Mouse (Mus musculus) lung, embryonic 15.5 days (tissue): ENCODE measurements at regions not wholly inside any gene's neighbourhood (a gene's known extent, or its start where the extent isn't known, plus 50 kb on each side); places are given as distances from the start of the nearest gene placed in this dataset.

ENCODE experiments used
- ATAC-seq: fragments of 200-750 bp; cut with Nextera tagmentation; 2 replicates; pipeline ENCODE4 v1.8.0; 2017; ENCODE audit warnings: moderate number of reproducible peaks, borderline replicate concordance; ENCODE audit not compliant: low FRiP score, low TSS enrichment; ENCODE audit errors: extremely low read depth
- H3K27ac ChIP-seq: fragments of 300-500 bp; sonication (generic); 2 replicates; pipeline ENCODE4 v1.5.1; 2015; ENCODE audit warnings: moderate library complexity, mild to moderate bottlenecking, inconsistent platforms
- H3K27me3 ChIP-seq: fragments of 300-500 bp; sonication (generic); 2 replicates; pipeline ENCODE4 v1.6.1; 2015; ENCODE audit warnings: inconsistent platforms
- H3K36me3 ChIP-seq: fragments of 300-500 bp; sonication (generic); 2 replicates; pipeline ENCODE4 v1.6.1; 2015; ENCODE audit warnings: inconsistent platforms
- H3K4me1 ChIP-seq: fragments of 300-500 bp; sonication (generic); 2 replicates; pipeline ENCODE4 v1.6.1; 2015; ENCODE audit warnings: inconsistent platforms
- H3K4me2 ChIP-seq: fragments of 300-500 bp; sonication (generic); 2 replicates; pipeline ENCODE4 v1.6.1; 2015; ENCODE audit warnings: inconsistent platforms, mild to moderate bottlenecking, moderate library complexity
- H3K4me3 ChIP-seq: fragments of 300-500 bp; sonication (generic); 2 replicates; pipeline ENCODE4 v1.5.1; 2015; ENCODE audit warnings: mild to moderate bottlenecking, inconsistent platforms
- H3K9ac ChIP-seq: fragments of 300-500 bp; sonication (generic); 2 replicates; pipeline ENCODE4 v1.6.1; 2015; ENCODE audit warnings: inconsistent platforms
- H3K9me3 ChIP-seq: fragments of 300-500 bp; sonication (generic); 2 replicates; pipeline ENCODE4 v1.6.1; 2016; ENCODE audit warnings: inconsistent platforms
- WGBS: fragments of 180-500 bp; shearing (Covaris S2); methylation state at CpG from one replicate; pipeline ENCODE4 v1.1.7; 2015; 5-methylcytosine and 5-hydroxymethylcytosine counted together

DNA sequence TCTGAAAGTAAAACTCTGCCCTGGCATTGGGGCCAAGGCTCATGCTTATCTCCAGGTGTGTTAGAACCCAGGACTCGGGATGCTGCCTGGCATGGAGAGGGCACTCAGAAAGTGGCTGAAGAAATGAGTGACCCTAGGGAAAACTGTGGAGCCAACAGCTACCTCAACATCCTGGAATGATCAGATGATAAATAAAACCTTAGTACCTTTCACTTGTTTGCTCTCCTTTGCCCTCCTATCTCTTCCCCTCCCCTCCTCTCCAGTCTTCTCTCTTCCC, 240.9 kb upstream of the Xylt1 start:
- peaks cover 9% of the 10 kb centered on the region; the same call in 1 of the 2 replicates for H3K4me1 ChIP-seq
- no peak overlapping the region for H3K4me2 ChIP-seq
- no peaks in the 10 kb centered on the region for H3K9me3 ChIP-seq
- WGBS: 30% methylated on average over 1 of the region's 1 CpGs
- H3K27ac ChIP-seq: no peak overlapping the region
- no peak for ATAC-seq
- H3K27me3 ChIP-seq: no peaks in the 10 kb centered on the region
- no peaks in the 10 kb centered on the region for H3K36me3 ChIP-seq
- H3K9ac ChIP-seq: no peak overlapping the region
- no peak overlapping the region for H3K4me3 ChIP-seq

- Histone ChIP-seq H3K4me3 (no peak overlapping the region), H3K9me3 (no peaks in the 10 kb centered on the region), H3K36me3 (no peaks in the 10 kb centered on the region), H3K9ac (no peak overlapping the region), H3K27me3 (no peaks in the 10 kb centered on the region), H3K4me1 (no peaks in the 10 kb centered on the region), H3K4me2 (no peak overlapping the region), H3K27ac (no peak overlapping the region)
- WGBS: 83% methylated on average over 7 of the region's 7 CpGs
- no peak for ATAC-seq
Measured at GRCm38 (mm10) chr7:117146809-117147208, 234.0 kb upstream of the Xylt1 start.

- Histone ChIP-seq H3K4me2 (no peak overlapping the region), H3K4me1 (no peaks in the 10 kb centered on the region), H3K27me3 (no peaks in the 10 kb centered on the region), H3K9ac (no peak overlapping the region), H3K4me3 (no peak overlapping the region), H3K9me3 (no peaks in the 10 kb centered on the region), H3K27ac (no peak overlapping the region), H3K36me3 (no peaks in the 10 kb centered on the region)
- 54% methylated on average over 8 of the region's 8 CpGs for WGBS
- no peak for ATAC-seq
Measured at GRCm38 (mm10) chr7:117150355-117150754, 230.4 kb upstream of the Xylt1 start.

GRCm38 (mm10) chr7:117153826-117154550, 226.8 kb upstream of the Xylt1 start:
- Histone ChIP-seq H3K9ac (no peak overlapping the region), H3K4me1 (no peaks in the 10 kb centered on the region), H3K9me3 (no peaks in the 10 kb centered on the region), H3K27ac (no peak overlapping the region), H3K4me3 (no peak overlapping the region), H3K36me3 (no peaks in the 10 kb centered on the region), H3K4me2 (no peak overlapping the region), H3K27me3 (no peaks in the 10 kb centered on the region)
- 57% methylated on average over 5 of the region's 5 CpGs for WGBS
- ATAC-seq: no peak

- ATAC-seq: no peak
Measured at GRCm38 (mm10) chr7:117161193-117161908, 219.4 kb upstream of the Xylt1 start.

DNA sequence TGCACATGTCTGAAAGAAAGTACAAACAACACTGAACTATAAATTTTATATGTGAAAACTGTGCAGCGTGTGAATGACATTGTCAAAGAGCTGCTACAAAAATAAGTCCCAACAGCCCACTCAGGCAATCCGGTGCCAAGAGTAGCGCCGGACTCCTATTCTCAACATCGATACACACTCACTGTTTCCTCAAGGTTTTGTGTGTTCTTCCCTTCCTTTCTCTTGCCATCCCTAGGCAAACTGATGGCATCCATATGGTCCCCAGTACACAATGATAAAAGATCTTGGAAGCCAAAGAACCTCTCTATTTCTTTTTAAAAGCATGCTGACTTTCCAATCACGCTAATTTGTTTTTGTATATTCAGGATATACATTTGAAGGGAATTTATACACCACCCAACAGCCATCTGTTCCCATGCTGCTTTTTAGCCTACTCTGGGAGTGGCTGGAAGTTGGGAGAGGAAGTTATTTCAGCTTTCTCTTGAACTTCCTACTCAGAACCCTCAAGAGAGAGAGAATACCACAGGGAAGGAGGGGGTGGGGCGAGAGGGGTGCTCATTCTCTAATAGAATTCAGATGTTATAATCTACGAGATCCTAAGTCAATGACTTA, 205.9 kb upstream of the Xylt1 start:
- H3K36me3 ChIP-seq: no peaks in the 10 kb centered on the region
- H3K4me1 ChIP-seq: no peaks in the 10 kb centered on the region
- 75% methylated on average over 8 of the region's 8 CpGs for WGBS
- H3K4me3 ChIP-seq: no peak overlapping the region
- no peak overlapping the region for H3K27ac ChIP-seq
- H3K9ac ChIP-seq: no peak overlapping the region
- H3K4me2 ChIP-seq: no peak overlapping the region
- no peaks in the 10 kb centered on the region for H3K27me3 ChIP-seq
- ATAC-seq: no peak
- H3K9me3 ChIP-seq: no peaks in the 10 kb centered on the region

More at GRCm38 (mm10) chr7:117161193-117161908, 219.4 kb upstream of the Xylt1 start:
- H3K36me3 ChIP-seq: no peaks in the 10 kb centered on the region
- 30% methylated on average over 3 of the region's 3 CpGs for WGBS
- H3K27me3 ChIP-seq: no peaks in the 10 kb centered on the region
- H3K4me3 ChIP-seq: no peak overlapping the region
- no peak overlapping the region for H3K4me2 ChIP-seq
- H3K9me3 ChIP-seq: no peaks in the 10 kb centered on the region
- no peaks in the 10 kb centered on the region for H3K4me1 ChIP-seq
- H3K9ac ChIP-seq: no peak overlapping the region
- H3K27ac ChIP-seq: no peak overlapping the region

DNA sequence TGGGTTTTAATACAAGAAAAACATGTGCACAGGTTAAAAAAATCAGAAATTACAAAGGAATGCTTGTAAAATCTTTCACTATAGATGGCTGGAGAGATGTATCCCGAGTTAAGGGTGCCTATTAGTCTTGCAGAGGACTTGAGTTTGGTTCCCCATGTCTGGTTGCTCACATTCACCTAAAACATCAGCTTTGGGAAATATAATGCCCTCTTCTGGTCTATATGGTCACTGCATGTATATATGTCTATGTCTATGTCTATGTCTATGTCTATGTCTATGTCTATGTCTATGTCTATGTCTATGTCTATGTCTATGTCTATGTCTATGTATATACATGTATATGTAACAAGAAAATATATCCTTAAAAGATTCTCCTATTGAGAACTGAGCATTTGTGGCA, 196.8 kb upstream of the Xylt1 start:
- WGBS: 33% methylated on average over 1 of the region's 1 CpGs
- no peaks in the 10 kb centered on the region for H3K9me3 ChIP-seq
- H3K27ac ChIP-seq: no peak overlapping the region

GRCm38 (mm10) chr7:117185891-117186290, 194.9 kb upstream of the Xylt1 start:
- Histone ChIP-seq H3K27me3 (no peaks in the 10 kb centered on the region), H3K36me3 (no peaks in the 10 kb centered on the region), H3K9ac (no peak overlapping the region), H3K4me3 (no peak overlapping the region), H3K27ac (no peak overlapping the region), H3K4me2 (no peak overlapping the region), H3K4me1 (no peaks in the 10 kb centered on the region), H3K9me3 (no peaks in the 10 kb centered on the region)
- 89% methylated on average over 1 of the region's 1 CpGs for WGBS
- ATAC-seq: no peak

More for the DNA sequence above, 196.8 kb upstream of the Xylt1 start:
- Histone ChIP-seq H3K4me3 (no peak overlapping the region), H3K4me1 (no peaks in the 10 kb centered on the region), H3K36me3 (no peaks in the 10 kb centered on the region), H3K4me2 (no peak overlapping the region), H3K27me3 (no peaks in the 10 kb centered on the region), H3K9ac (no peak overlapping the region)
- ATAC-seq: no peak

DNA sequence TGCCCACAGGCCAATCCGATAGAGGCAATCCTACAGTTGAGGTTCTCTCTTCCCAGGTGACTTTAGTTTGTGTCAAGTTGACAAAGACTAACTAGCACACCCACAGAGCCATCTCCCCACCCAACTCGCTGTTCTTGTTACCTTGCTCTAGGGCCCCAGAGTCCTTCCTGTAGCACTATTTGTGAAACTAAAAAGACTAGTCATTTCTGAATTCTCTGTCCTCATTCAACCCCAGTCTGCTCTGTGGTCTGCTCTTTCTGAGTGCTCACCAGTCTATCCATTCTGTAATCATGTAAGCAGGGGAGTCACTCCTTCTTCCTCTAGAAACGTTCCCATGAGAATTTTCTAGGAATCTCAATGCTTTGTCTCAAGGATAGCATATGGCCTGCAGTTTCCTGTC, 184.2 kb upstream of the Xylt1 start:
- no peaks in the 10 kb centered on the region for H3K36me3 ChIP-seq
- no peaks in the 10 kb centered on the region for H3K4me1 ChIP-seq
- ATAC-seq: no peak
- WGBS: 60% methylated on average over 3 of the region's 3 CpGs
- H3K27ac ChIP-seq: no peak overlapping the region
- no peak overlapping the region for H3K4me3 ChIP-seq
- H3K4me2 ChIP-seq: no peak overlapping the region
- no peaks in the 10 kb centered on the region for H3K27me3 ChIP-seq
- H3K9me3 ChIP-seq: no peaks in the 10 kb centered on the region
- no peak overlapping the region for H3K9ac ChIP-seq

DNA sequence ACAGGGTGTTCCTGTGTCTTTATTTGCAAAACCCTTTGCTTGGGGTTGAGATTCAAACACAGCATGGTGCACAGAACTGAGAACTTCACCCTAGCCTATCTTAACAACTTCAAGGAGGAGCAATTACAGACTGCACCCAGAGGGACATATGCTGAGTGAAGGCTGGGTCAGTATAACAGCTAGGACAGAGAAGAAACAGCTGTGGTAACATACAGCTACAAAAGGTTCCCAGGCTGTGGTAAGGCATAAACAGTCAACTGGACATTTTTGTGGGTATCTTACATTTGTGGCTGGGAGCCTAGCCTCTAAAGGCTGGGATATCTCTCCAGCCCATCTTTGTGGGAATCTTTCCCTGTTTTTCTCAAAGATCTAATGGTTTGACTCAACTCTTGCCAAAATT, 154.5 kb upstream of the Xylt1 start:
- Histone ChIP-seq H3K27me3 (no peaks in the 10 kb centered on the region), H3K4me1 (0 out of 2 replicates have a peak, but pooled peaks cover 3% of the 10 kb centered on the region), H3K4me2 (no peak overlapping the region), H3K27ac (no peak overlapping the region), H3K4me3 (no peak overlapping the region), H3K9ac (no peak overlapping the region), H3K36me3 (no peaks in the 10 kb centered on the region), H3K9me3 (no peaks in the 10 kb centered on the region)
- ATAC-seq: no peak

- no peak for ATAC-seq
- no peak overlapping the region for H3K4me3 ChIP-seq
- H3K27me3 ChIP-seq: no peaks in the 10 kb centered on the region
- H3K4me1 ChIP-seq: 0 out of 2 replicates have a peak, but pooled peaks cover 3% of the 10 kb centered on the region
- no peak overlapping the region for H3K27ac ChIP-seq
- 9% methylated on average over 5 of the region's 5 CpGs for WGBS
- no peak overlapping the region for H3K4me2 ChIP-seq
- H3K9me3 ChIP-seq: no peaks in the 10 kb centered on the region
- H3K9ac ChIP-seq: no peak overlapping the region
- H3K36me3 ChIP-seq: no peaks in the 10 kb centered on the region
Measured at GRCm38 (mm10) chr7:117229619-117230018, 151.2 kb upstream of the Xylt1 start.

DNA sequence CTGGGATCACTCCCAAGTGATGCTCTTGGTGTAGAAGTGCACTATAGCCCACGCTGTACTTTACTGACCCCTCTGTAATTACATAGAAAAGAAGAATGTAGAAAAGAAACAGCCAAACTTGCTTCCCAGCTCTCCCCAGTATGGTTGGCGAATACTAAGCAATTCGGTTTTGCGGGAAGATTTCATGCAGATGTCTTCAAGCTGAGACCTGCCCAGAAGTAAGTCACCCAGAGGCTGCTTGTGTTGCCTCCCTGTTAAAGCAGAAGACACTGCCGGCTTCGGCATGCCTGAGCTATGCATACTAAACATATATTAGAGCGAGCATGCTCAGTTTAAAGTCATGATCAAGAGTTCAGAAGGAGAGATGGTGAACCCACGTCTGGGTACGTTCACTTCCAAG, 124.0 kb upstream of the Xylt1 start:
- Histone ChIP-seq H3K27me3 (no peaks in the 10 kb centered on the region), H3K9me3 (no peaks in the 10 kb centered on the region), H3K4me1 (no peaks in the 10 kb centered on the region), H3K27ac (no peak overlapping the region), H3K9ac (no peak overlapping the region), H3K36me3 (no peaks in the 10 kb centered on the region), H3K4me3 (no peak overlapping the region), H3K4me2 (no peak overlapping the region)
- ATAC-seq: no peak
- 85% methylated on average over 9 of the region's 9 CpGs for WGBS
